11 mouse cellular contexts compared by ENCODE assay signal in the genomic region with DNA sequence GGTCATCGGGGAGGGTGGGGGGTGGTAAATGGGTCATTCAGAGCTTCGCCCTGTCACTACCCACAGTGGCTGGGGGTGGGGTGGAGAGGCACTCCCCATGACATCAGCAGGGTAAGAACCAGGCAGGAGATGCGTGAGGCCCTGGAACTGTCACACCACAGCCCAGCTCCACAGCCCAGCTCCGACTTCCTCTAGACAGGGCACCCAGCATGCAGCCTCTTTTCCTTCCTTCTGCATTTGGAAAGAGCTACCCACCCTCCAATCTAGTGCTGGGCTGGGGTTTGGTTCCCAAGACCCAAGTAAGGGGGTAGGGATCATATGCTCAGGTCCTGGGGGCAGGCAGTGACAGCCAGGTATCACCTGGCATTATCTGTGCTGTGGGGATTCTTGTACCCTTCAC.
DNase-seq lines count a peak whose midpoint lies in the region; ATAC-seq lines count a peak whose summit lies in the region.
"Had no signal": no experiment of that assay in that cellular context is flagged by ENCODE, and none has a peak within 500 bp of the region (broad histone marks: within the 10 kb centered on the region; RNA-seq: fewer than 3 reads in every experiment).

No protein-coding gene starts in this region.

- no peak for ATAC-seq in heart, embryonic 11.5 days (replicated peaks; ENCODE audit: insufficient number of reproducible peaks, low FRiP score, low TSS enrichment)
- ATAC-seq in embryonic facial prominence, embryonic 13.5 days (ENCODE audit: insufficient number of reproducible peaks, insufficient read depth, low FRiP score, low TSS enrichment, low read depth), result no peak
- ATAC-seq in megakaryocyte-erythroid progenitor cell, adult 5-6 weeks (replicated peaks; ENCODE audit: low FRiP score, low TSS enrichment, poor library complexity, severe bottlenecking), result no peak

- H3K9me3 ChIP-seq in heart, embryonic 10.5 days, result no peaks in the 10 kb centered on the region
- H3K9me3 ChIP-seq in heart, embryonic 11.5 days (replicated peaks; ENCODE audit: control insufficient read depth, low read length), result no peaks in the 10 kb centered on the region
- H3K9me3 ChIP-seq in embryonic facial prominence, embryonic 13.5 days, result no peaks in the 10 kb centered on the region
- H3K9me3 ChIP-seq in megakaryocyte, embryonic 14.5 days, result no peaks in the 10 kb centered on the region
- H3K9me3 ChIP-seq: neural tube, embryonic 13.5 days had no signal

- H3K36me3 ChIP-seq in heart, embryonic 10.5 days, result no peaks in the 10 kb centered on the region
- H3K36me3 ChIP-seq in heart, embryonic 11.5 days (ENCODE audit: control insufficient read depth, insufficient read depth, low read length), result no peaks in the 10 kb centered on the region
- no peaks in the 10 kb centered on the region for H3K36me3 ChIP-seq in embryonic facial prominence, embryonic 13.5 days
- H3K36me3 ChIP-seq in megakaryocyte, embryonic 14.5 days (replicated peaks; ENCODE audit: low read length), result peaks cover 1% of the 10 kb centered on the region
- H3K36me3 ChIP-seq: neural tube, embryonic 13.5 days had no signal

- 0 out of 2 replicates have a peak, but pooled peaks cover 8% of the 10 kb centered on the region for H3K27me3 ChIP-seq in heart, embryonic 10.5 days (ENCODE audit: insufficient read depth, poor library complexity, severe bottlenecking)
- no peaks in the 10 kb centered on the region for H3K27me3 ChIP-seq in heart, embryonic 11.5 days (ENCODE audit: control insufficient read depth, insufficient read depth, low read length)
- H3K27me3 ChIP-seq in embryonic facial prominence, embryonic 13.5 days, result no peaks in the 10 kb centered on the region
- H3K27me3 ChIP-seq in megakaryocyte, embryonic 14.5 days (replicated peaks), result no peaks in the 10 kb centered on the region
- H3K27me3 ChIP-seq: neural tube, embryonic 13.5 days had no signal

- H3K4me3 ChIP-seq in heart, embryonic 10.5 days, result no peak overlapping the region
- no peak overlapping the region for H3K4me3 ChIP-seq in heart, embryonic 11.5 days (ENCODE audit: low read depth, low read length)
- H3K4me3 ChIP-seq in embryonic facial prominence, embryonic 13.5 days, result no peak overlapping the region
- peak overlapping the region; percentile 83 for H3K4me3 ChIP-seq in megakaryocyte, embryonic 14.5 days (replicated peaks)
- H3K4me3 ChIP-seq: neural tube, embryonic 13.5 days had no signal

- H3K4me2 ChIP-seq in heart, embryonic 11.5 days, result no peak overlapping the region
- no peak overlapping the region for H3K4me2 ChIP-seq in embryonic facial prominence, embryonic 13.5 days
- H3K4me2 ChIP-seq: neural tube, embryonic 13.5 days had no signal

- peaks cover 41% of the 10 kb centered on the region for H3K4me1 ChIP-seq in heart, embryonic 10.5 days
- H3K4me1 ChIP-seq in heart, embryonic 11.5 days (ENCODE audit: control insufficient read depth, insufficient read depth, low read length), result peaks cover 10% of the 10 kb centered on the region; the same call in 1 of the 2 replicates
- peaks cover 33% of the 10 kb centered on the region for H3K4me1 ChIP-seq in embryonic facial prominence, embryonic 13.5 days
- H3K4me1 ChIP-seq in megakaryocyte, embryonic 14.5 days, result peaks cover 100% of the 10 kb centered on the region

- no peak overlapping the region for H3K9ac ChIP-seq in heart, embryonic 11.5 days (ENCODE audit: low read depth, low read length)
- H3K9ac ChIP-seq in embryonic facial prominence, embryonic 13.5 days, result 0 out of 2 replicates have a peak overlapping the region, but pooled peaks have one; percentile 2
- H3K9ac ChIP-seq: neural tube, embryonic 13.5 days had no signal

- DNase-seq in heart, embryonic 10.5 days (ENCODE audit: low spot score), result no peak
- peak; percentile 15 for DNase-seq in A20 (ENCODE audit: low read depth, low spot score)
- DNase-seq in ovary, postnatal 10 days (ENCODE audit: low spot score), result no peak
- DNase-seq in ovary, adult 18-20 months (ENCODE audit: low spot score), result no peak
- DNase-seq: cerebellum, adult 9-11 months; gastrocnemius, postnatal 10 days had no signal

- 0 out of 2 replicates have a peak overlapping the region, but pooled peaks have one; percentile 13 for H3K27ac ChIP-seq in heart, embryonic 10.5 days
- no peak overlapping the region for H3K27ac ChIP-seq in heart, embryonic 11.5 days (ENCODE audit: low read depth, low read length)
- H3K27ac ChIP-seq in embryonic facial prominence, embryonic 13.5 days, result no peak overlapping the region
- H3K27ac ChIP-seq: neural tube, embryonic 13.5 days had no signal

- WGBS in heart, embryonic 10.5 days, result 70% methylated on average over 4 of the region's 4 CpGs
- WGBS in heart, embryonic 11.5 days (ENCODE audit: insufficient replicate concordance), result 85% methylated on average over 4 of the region's 4 CpGs
- WGBS in embryonic facial prominence, embryonic 13.5 days, result 86% methylated on average over 4 of the region's 4 CpGs
